Mouse (Mus musculus): ENCODE measurements at regions not wholly inside any gene's neighbourhood (a gene's known extent, or its start where the extent isn't known, plus 50 kb on each side); places are given as distances from the start of the nearest gene placed in this dataset.

DNA sequence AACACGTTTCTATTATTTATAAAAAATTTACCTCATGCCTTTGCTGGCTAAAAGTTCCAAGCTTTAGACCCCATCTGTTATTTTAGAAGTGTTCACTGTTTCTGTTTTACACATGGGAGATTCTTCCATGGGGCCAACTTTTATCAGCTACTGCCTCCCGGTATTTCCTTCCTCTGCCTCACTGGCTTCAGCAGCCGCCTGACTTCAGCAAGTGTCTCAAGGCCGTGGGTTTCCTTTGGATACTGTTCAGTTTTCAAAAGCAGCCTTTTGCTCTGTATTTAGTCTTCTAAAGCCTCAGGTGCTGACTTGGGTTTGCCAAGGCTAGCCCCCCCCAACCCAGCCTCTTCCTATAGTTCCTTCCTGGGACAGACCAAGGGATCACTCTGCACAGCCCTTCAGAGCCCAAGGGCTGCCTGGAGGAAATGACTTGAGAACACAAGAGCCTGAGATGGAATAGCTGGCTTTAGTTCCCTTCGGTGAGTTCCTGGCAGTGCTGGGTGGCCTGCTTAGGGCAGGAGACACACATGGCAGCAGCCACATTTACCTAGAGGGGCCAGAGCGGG lies 75.1 kb upstream of the Itga6 start:
- ATAC-seq, result no peak
- Histone ChIP-seq H3K36me3 (no peaks in the 10 kb centered on the region), H3K9ac (no peak overlapping the region), H3K4me2 (no peak overlapping the region), H3K4me1 (peaks cover 14% of the 10 kb centered on the region), H3K27me3 (replicated peaks) (no peaks in the 10 kb centered on the region), H3K9me3 (replicated peaks) (no peaks in the 10 kb centered on the region), H3K4me3 (no peak overlapping the region), H3K27ac (peak overlapping the region; percentile 63)
- WGBS (ENCODE audit: insufficient replicate concordance), result 35% methylated on average over 6 of the region's 6 CpGs

DNA sequence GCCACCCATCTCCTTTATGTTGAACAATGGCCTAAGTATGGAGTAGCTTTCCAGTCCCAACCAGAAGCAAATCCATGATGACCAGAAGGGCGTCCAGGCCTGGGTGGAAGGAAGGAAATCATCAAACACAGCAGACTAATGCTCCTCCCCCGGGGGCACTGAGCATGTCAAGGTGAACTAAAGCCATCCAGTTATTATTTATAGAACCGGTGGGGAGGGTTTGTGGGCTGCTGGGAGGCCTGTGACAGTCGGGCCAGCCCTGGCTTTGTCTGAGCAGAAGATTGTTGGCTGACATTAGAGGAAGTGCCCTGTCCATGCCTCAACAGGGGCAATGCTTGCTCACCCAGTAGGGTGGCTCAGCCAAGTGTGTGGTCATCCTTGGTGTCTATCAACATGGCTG lies 74.5 kb upstream of the Itga6 start:
- 17% methylated on average over 4 of the region's 4 CpGs for WGBS (ENCODE audit: insufficient replicate concordance)
- Histone ChIP-seq H3K4me2 (no peak overlapping the region), H3K27ac (peak overlapping the region; percentile 45), H3K4me1 (peaks cover 8% of the 10 kb centered on the region), H3K36me3 (no peaks in the 10 kb centered on the region), H3K9me3 (replicated peaks) (no peaks in the 10 kb centered on the region), H3K27me3 (replicated peaks) (no peaks in the 10 kb centered on the region), H3K4me3 (no peak overlapping the region), H3K9ac (no peak overlapping the region)
- no peak for ATAC-seq

DNA sequence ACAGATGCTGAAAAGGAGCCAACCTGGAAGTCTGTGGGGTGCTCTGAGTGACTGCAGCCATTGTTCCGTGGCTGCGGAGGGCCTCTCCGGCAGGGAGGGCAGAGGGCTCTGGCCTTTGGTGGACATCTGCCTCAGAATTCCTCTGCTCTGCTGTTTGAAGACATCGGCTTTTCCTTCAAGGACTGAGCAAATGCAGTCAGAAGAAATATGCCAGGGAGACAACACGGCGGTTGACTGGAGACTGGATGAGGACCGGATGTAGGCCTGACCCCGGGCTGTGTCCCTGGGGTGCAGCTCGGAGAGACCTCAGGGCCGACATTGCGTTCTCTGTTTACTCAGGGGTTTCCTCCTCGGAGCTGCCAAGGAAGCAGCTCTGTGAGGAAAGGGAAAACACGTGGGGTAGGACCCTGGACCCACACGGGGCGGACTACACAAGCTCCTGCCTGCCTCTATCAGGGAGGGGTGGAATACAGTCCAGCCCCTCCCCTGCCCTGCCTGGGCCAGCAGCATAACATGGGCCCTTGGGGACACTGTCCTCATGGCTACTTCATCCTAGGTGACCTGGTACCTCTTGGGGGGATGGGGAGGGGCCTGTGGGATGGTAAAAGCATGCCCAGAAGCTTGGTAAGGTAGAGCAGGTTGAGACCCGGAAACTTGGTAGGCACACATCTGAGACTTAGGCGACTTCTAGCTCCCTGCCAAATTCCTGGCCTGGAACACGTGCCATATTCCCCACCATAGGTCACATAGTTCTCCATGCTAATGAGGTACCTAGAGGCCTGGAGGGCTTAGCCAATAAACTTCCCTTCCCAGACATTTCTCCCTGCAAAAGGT lies 72.1 kb upstream of the Itga6 start:
- no peaks in the 10 kb centered on the region for H3K27me3 ChIP-seq (replicated peaks)
- WGBS (ENCODE audit: insufficient replicate concordance), result 66% methylated on average over 18 of the region's 18 CpGs
- no peaks in the 10 kb centered on the region for H3K9me3 ChIP-seq (replicated peaks)
- H3K4me3 ChIP-seq, result no peak overlapping the region
- H3K36me3 ChIP-seq, result no peaks in the 10 kb centered on the region
- H3K27ac ChIP-seq, result peak overlapping the region; percentile 23; the same call in 1 of the 2 replicates
- ATAC-seq, result peak; percentile 47
- 0 out of 2 replicates have a peak, but pooled peaks cover 7% of the 10 kb centered on the region for H3K4me1 ChIP-seq
- H3K4me2 ChIP-seq, result no peak overlapping the region
- H3K9ac ChIP-seq, result no peak overlapping the region

DNA sequence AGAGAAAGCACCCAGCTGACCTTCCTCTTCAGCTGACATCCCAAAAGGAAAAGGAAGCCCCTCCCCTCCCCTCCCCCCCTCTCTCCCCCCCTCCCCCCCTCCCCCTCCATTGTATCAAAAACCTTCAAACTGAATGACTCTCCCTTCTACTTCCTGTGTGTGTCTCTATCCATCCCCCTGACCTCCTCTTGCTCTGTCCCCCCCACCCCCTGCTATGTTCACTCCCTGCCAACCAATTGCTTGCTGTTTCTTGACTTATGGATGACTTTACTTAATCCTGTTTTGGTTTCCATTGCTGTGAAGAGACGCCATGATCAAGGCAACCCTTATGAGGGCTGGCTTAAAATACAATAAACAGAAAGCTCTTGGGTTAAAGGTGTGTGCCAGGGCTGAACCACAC lies 64.7 kb upstream of the Itga6 start:
- Histone ChIP-seq H3K4me1 (no peaks in the 10 kb centered on the region), H3K9ac (no peak overlapping the region), H3K36me3 (no peaks in the 10 kb centered on the region), H3K27ac (no peak overlapping the region), H3K4me3 (no peak overlapping the region), H3K27me3 (replicated peaks) (no peaks in the 10 kb centered on the region), H3K4me2 (no peak overlapping the region), H3K9me3 (replicated peaks) (no peaks in the 10 kb centered on the region)
- WGBS (ENCODE audit: insufficient replicate concordance), result 41% methylated on average over 1 of the region's 1 CpGs
- no peak for ATAC-seq

DNA sequence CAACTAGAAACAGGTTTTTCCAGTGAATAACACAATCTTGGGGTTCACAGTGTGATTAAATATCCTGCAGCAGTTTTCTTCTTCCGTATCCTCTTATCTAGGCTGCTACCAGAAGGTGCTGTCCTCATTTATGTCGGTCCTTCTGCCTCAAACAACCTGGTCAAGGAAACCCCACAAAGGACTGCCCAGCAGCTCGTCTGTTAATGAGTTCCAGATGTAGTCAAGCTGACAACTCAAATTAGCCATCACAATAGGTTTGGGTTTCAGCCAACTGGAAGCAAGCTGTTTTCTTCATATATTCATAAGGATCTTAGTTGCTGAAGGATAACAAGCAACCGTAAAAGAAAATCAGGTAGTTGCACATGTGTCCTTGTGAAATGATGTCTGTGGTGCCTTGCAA lies 64.3 kb upstream of the Itga6 start:
- Histone ChIP-seq H3K4me3 (no peak overlapping the region), H3K27me3 (replicated peaks) (no peaks in the 10 kb centered on the region), H3K4me2 (no peak overlapping the region), H3K4me1 (no peaks in the 10 kb centered on the region), H3K9me3 (replicated peaks) (no peaks in the 10 kb centered on the region), H3K9ac (no peak overlapping the region), H3K27ac (no peak overlapping the region), H3K36me3 (no peaks in the 10 kb centered on the region)
- WGBS (ENCODE audit: insufficient replicate concordance), result 57% methylated on average over 4 of the region's 4 CpGs
- no peak for ATAC-seq

DNA sequence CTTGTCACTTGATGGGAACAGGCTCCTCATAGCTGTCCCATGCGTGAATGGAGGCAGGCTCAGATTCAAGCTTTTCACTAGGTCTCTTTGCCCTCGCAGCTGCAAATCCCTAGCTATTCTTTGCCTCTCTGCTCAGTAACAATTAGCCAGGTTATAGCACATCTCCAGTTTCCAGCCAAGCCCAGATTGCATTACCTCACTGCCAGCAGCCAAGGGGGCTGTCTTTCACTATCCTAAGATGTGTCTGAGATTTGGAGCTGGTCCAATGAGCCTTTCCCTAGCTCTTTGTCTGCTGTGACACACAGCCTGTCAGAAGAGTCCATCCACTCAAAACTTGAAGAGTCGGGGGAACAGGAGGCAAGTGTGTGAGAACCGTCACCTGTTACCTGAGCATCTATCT lies 62.0 kb upstream of the Itga6 start:
- 77% methylated on average over 4 of the region's 4 CpGs for WGBS (ENCODE audit: insufficient replicate concordance)
- Histone ChIP-seq H3K27me3 (replicated peaks) (no peaks in the 10 kb centered on the region), H3K4me3 (no peak overlapping the region), H3K9ac (no peak overlapping the region), H3K9me3 (replicated peaks) (no peaks in the 10 kb centered on the region), H3K36me3 (no peaks in the 10 kb centered on the region), H3K4me1 (no peaks in the 10 kb centered on the region), H3K4me2 (no peak overlapping the region), H3K27ac (no peak overlapping the region)
- ATAC-seq, result no peak

DNA sequence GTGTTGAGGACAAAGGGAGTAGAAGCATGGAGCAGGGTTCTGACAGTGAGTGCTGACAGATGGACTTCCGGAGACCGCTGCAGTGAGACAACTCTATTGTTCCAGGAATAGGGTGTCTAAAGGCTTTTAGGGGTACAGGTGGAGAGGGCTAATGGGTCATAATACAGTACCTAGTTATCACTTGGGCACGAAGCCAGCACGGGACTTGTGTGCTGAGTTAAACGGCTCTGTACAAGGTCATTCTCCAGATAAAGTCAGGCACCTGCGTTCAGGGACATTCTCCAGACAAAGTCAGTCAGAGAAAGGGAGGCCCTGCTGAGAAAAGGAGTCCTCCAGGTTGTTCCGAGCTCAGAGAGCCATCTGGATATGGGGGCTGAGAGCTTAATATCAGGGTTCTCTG lies 60.2 kb upstream of the Itga6 start:
- no peaks in the 10 kb centered on the region for H3K36me3 ChIP-seq

DNA sequence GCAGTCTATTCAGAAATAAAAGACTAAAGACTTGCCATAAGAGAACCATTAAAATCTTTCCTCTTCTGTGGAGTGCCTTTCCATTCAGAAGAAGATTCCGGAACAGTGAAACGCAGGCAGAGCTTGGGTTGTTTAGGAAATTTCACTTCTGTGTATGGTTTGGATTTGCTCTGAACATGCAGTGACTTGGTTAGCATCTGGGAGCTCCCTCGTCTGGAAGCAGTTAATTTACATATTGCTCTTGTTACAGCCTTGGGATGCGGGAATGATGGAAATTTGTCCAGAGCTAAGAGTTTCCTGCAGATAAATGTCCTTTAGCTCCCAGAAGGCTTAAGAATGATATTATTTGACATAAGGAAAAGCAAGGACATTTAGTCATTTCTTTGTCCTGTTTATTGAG lies 56.4 kb upstream of the Itga6 start:
- WGBS (ENCODE audit: insufficient replicate concordance), result 72% methylated on average over 4 of the region's 4 CpGs
- no peak overlapping the region for H3K4me3 ChIP-seq
- no peak for ATAC-seq

More for the DNA sequence above, 60.2 kb upstream of the Itga6 start:
- Histone ChIP-seq H3K4me2 (no peak overlapping the region), H3K27ac (no peak overlapping the region), H3K27me3 (replicated peaks) (no peaks in the 10 kb centered on the region), H3K9ac (no peak overlapping the region), H3K4me1 (no peaks in the 10 kb centered on the region), H3K9me3 (replicated peaks) (no peaks in the 10 kb centered on the region), H3K4me3 (no peak overlapping the region)
- WGBS (ENCODE audit: insufficient replicate concordance), result 70% methylated on average over 7 of the region's 7 CpGs
- ATAC-seq, result no peak

DNA sequence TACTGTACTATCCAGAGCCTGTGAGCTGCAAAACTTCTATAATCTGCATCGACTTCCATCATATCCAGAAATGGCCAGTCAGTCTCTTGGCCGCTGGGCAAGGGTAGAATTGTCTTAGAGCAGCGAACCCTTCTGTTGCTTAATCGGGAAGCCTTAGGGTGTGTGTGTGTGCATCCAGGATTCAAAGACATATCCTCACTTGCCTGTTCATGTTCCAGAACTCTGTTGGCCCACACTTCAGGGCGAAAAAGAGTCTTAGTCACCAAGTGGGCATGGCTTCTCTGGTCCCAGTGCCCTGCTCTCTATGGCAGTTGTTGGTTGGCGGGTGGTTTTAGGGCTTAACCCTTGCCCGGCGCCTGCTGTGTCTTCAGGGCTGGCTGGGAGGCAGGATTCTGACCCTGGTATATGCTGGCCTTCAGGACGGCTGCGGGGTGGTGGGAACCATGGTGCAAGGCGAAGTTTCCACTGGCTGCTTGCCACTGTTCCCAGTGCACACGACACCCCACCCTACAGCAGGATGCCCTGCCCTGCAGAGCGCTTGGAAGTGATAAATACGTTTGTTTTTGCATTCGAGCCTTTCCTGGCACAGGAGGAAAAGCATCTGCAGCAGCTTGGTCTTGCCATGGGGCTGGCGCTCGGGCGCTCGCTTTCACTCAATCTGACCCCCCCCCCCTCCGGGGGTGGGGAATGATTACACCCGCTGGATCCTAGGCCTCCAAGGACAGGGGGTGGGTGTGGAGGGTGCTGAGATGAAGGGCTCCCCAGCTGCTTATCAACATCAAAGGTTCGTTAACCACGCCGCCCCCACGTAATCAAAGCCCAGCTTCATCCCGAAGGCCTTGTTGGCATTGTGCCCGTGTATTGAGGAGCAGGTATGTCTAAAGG lies 54.9 kb upstream of the Itga6 start:
- WGBS (ENCODE audit: insufficient replicate concordance), result 57% methylated on average over 27 of the region's 27 CpGs
- Histone ChIP-seq H3K4me1 (peaks cover 9% of the 10 kb centered on the region), H3K36me3 (no peaks in the 10 kb centered on the region), H3K9me3 (replicated peaks) (no peaks in the 10 kb centered on the region), H3K27ac (no peak overlapping the region), H3K4me3 (no peak overlapping the region), H3K27me3 (replicated peaks) (no peaks in the 10 kb centered on the region), H3K9ac (no peak overlapping the region), H3K4me2 (peak overlapping the region; percentile 12; the same call in 1 of the 2 replicates)
- no peak for ATAC-seq

More for the DNA sequence above, 56.4 kb upstream of the Itga6 start:
- H3K27ac ChIP-seq, result no peak overlapping the region
- H3K36me3 ChIP-seq, result no peaks in the 10 kb centered on the region
- H3K4me1 ChIP-seq, result peaks cover 9% of the 10 kb centered on the region
- no peaks in the 10 kb centered on the region for H3K9me3 ChIP-seq (replicated peaks)
- H3K4me2 ChIP-seq, result no peak overlapping the region
- no peaks in the 10 kb centered on the region for H3K27me3 ChIP-seq (replicated peaks)
- no peak overlapping the region for H3K9ac ChIP-seq

DNA sequence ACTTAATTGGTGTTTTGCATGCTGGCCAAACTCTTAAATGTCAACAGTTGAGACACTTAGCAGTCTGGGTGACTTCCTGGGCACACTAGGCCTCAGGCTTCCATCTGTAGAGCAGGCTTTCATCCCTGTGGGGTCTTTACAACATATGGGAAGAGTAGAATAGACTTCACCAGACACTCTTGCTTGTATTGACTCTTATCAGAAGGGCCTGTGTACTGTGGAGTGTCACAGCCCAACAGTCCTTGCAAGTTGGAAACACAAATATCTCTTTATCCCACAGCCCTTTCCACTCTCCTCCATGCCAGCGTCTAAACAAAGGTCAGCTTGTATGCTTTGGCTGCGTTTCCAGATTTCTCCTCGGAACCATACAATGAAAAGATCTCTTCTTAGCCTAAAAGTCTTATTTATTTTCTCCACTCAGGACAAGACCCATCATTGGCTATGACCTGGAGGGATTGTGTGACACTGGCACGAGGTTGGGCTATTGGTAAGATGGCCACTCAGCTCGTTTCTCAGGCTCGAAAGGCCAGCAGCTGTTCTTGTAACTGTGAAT lies 50.6 kb upstream of the Itga6 start:
- Histone ChIP-seq H3K27ac (no peak overlapping the region), H3K36me3 (no peaks in the 10 kb centered on the region), H3K4me2 (no peak overlapping the region), H3K27me3 (replicated peaks) (no peaks in the 10 kb centered on the region), H3K4me1 (peaks cover 9% of the 10 kb centered on the region), H3K4me3 (no peak overlapping the region), H3K9ac (no peak overlapping the region), H3K9me3 (replicated peaks) (no peaks in the 10 kb centered on the region)
- ATAC-seq, result no peak
- 68% methylated on average over 6 of the region's 6 CpGs for WGBS (ENCODE audit: insufficient replicate concordance)
